Mouse (Mus musculus) left cerebral cortex, postnatal 10 days (tissue): ENCODE results near the gene Prkag2. TPM values are rescaled to one million over a fixed set of nuclear protein-coding genes. Genes with fewer than 3 reads are reported as not detected.

Experiments used
- DNase-seq, 2 experiments: peaks; one replicate each; pipeline ENCODE4 v3.0.0; 2021 to 2022; ENCODE audit warnings: low spot score in 2 of 2, mixed read lengths in 1 of 2; ENCODE audit errors: extremely low spot score in 1 of 2
- intact Hi-C: fragments of 180-260 bp; cut with DNase I; formaldehyde crosslinking; loops from one replicate; pipeline ENCODE4 v1.15.1; 2025
- total RNA-seq, 2 experiments: library from RNA; stranded (reverse); gene quantifications; 2 replicates each; pipeline ENCODE4 v1.2.3; 2021

Prkag2 gene
- total RNA-seq, 2 experiments from 2014 or later: 125 to 129 TPM

- intact Hi-C loops: no loop called here
- no peak for DNase-seq
These were observed 116.3 kb downstream of the Prkag2 start for GRCm38 (mm10) chr5:24984157-24984556.

DNA sequence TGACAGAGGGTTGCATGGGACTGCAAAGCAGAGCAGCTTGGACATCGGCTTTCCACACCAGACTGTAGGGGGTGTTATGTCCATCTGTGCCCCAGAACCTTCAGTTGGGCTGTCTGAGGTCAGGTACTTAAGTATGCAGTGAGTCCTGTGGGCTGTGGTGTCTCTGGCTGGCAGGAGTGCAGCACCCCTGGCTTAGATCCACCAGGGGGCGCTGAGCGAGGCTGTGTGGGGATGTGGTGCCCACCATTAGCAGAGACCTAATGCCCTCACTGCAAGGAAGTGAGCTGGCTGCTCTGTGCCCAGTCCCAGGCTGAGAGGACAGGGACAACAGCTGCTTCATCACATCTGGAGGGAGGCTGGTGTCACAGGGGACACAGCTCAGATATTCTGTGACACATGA lies 116.9 kb downstream of the Prkag2 start:
- intact Hi-C loops: no loop called here
- peak; percentile 31 to 71 for DNase-seq

DNA sequence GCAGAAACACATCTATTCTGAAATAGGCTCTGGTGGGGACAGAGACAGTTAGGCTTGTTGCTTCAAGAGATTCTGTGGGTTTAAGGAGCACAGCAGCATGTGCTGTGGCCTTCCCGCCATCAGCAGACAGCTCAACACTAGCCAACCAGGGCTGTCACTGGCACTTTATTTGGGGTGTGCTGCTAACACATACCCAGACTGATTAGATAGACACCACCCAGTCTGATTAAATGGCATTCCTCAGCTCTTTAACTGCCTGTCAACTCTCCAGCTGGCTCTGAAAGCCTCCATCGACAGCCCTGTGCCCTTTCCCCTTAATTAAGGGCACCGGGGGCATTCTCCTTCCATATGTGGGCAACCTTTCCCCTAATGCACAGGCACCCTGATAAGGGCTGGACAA lies 118.2 kb downstream of the Prkag2 start:
- no peak for DNase-seq
- intact Hi-C loops: no loop called here

GRCm38 (mm10) chr5:24981765-24982164 lies 118.7 kb downstream of the Prkag2 start:
- intact Hi-C loops: no loop called here
- peak in 1 of 2 experiments; percentile 31 for DNase-seq

- no peak for DNase-seq
- intact Hi-C loops: loop anchor here (5.0 kb wide), 1 partner anchor 53 kb away; no protein-coding TSS in a partner anchor
These were observed 120.5 kb downstream of the Prkag2 start for GRCm38 (mm10) chr5:24979968-24980345.

DNA sequence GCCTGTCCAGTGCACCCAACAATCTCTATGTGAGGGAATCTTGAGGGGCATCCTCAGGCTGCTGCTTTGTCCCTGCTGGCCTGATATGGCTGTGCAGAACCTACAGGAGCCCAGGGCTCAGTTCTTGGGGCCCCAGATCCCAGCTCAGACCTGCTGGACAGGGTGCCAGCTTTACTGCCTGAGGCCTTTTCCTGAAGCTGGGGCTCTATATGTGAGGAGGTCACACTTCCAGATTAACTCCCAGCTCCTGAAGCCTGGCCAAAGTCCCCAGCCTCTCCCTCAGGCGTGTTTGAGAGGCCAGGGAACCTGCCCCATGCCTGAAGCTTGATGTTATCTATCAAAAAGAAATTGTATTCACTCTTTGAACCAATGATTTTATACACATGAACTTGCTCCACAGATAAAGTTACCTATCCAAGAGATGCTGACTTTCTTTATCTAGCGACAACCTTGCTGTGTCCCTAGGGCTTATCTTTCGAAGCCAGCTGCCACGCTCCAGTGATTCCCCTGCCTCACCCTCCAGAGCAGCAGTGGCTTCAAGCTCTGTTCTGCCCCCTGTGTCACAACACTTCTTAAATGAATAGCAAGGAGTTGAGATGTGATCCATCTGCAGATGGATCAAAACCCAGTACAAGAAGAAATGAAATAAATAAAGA lies 121.0 kb downstream of the Prkag2 start:
- DNase-seq: no peak
- intact Hi-C loops: loop anchor here (5.0 kb wide), 1 partner anchor 52 kb away; no protein-coding TSS in a partner anchor

DNA sequence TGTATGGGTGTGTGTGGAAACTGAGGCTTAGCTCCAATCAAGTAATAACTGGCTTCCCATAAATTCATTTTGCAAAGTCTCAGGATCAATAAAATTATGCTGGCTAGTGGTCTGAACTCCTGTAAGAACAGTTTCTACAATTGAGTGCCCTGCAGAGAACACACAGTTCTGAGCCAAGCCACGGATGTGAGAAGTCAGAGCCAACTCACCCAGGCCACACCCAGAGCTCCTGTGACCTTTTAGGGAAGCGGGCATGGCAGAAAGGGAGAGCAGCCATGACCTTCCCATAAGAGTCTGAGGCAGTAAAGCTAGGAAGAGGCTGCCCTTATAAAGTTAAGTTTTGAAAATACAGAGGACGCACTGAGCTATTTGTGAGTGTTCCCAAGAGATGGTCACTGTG lies 123.5 kb downstream of the Prkag2 start:
- intact Hi-C loops: loop anchor here (5.0 kb wide), 1 partner anchor 50 kb away; no protein-coding TSS in a partner anchor
- DNase-seq: no peak

- intact Hi-C loops: loop anchor here (5.0 kb wide), 1 partner anchor 49 kb away; no protein-coding TSS in a partner anchor
- peak in 1 of 2 experiments; percentile 61 for DNase-seq
These were observed 124.2 kb downstream of the Prkag2 start for GRCm38 (mm10) chr5:24976236-24976635.

DNA sequence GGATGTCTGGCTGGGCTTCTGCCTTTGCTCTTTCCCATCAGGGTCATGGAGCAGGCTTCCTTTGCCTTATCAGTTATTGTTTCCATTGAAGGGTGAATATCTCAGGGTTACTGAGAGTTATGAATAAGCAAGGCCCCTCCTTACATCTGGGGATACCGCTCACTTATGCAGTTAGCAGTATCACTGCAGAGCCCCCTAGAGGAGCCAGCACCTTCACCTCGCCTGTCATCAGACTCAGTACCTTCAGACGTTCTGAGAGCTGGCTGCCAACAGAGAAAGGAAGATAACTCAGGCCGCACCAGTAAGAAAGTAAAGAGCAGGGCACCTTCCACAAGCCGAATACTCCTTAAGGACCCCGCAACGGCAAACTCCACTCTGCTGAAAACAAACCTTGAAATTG lies 125.3 kb downstream of the Prkag2 start:
- no peak for DNase-seq
- intact Hi-C loops: loop anchor here (5.0 kb wide), 1 partner anchor 48 kb away; no protein-coding TSS in a partner anchor

DNA sequence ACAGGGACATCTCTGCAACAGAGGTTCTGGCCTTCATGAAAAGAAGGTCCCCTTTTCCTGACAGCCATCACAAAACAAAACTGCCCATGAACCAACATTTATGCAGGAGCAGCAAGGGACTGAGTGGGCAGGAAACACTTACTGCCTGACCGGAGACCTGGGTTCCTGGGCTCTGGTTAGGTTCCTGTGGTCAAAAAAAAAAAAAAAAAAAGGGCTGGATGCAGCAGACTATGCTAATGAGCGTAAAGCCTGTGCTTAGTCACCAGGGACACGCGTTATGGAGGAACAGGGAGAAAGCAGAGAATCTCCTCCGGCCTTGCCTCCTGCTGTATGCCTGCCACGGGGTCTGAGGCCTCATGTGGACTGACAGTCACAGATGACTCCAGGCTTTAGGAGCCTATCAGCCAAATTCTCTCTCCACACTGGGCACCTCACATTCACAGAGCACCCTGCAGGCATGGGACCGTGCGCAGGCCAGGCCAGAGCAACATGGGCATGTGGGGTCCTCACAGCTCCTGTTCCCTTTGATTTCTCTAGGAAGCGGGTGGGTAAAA lies 126.7 kb downstream of the Prkag2 start:
- intact Hi-C loops: no loop called here
- no peak for DNase-seq

GRCm38 (mm10) chr5:24973228-24973627 lies 127.2 kb downstream of the Prkag2 start:
- DNase-seq: peak in 1 of 2 experiments; percentile 56
- intact Hi-C loops: no loop called here

DNA sequence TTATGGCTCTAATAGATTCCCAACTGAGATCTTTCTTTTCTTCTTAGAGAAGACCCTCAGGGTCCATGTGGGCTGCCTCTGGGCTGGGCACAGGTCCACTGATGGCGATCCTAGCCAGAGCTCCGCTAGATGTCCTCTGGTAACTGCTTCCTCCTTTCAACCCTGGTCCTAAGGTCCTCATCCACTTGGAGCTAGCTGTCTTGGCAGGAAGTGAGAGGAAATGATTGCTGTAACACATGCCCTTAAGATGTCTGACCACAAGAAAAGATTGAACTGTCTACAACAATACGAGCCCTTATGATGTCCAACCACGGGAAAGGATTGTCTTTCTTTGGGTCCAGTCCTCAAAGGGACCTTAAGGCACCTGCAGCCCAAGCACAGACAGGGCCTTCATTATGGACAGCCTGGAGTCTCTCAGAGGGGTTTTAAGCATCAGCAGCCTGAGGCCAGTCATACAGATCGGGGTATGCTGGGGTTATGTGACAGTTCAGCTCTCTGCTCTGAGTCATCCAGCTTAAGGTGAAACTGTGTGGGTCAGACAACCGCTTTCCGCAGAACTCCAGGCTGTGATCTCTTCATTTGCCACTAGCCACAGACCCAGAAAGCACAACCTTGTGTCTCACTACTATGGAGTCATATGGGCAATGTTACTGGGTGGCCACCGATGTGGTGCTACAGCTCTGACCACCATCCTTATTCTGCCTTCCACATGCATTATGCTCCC lies 129.7 kb downstream of the Prkag2 start:
- intact Hi-C loops: no loop called here

DNA sequence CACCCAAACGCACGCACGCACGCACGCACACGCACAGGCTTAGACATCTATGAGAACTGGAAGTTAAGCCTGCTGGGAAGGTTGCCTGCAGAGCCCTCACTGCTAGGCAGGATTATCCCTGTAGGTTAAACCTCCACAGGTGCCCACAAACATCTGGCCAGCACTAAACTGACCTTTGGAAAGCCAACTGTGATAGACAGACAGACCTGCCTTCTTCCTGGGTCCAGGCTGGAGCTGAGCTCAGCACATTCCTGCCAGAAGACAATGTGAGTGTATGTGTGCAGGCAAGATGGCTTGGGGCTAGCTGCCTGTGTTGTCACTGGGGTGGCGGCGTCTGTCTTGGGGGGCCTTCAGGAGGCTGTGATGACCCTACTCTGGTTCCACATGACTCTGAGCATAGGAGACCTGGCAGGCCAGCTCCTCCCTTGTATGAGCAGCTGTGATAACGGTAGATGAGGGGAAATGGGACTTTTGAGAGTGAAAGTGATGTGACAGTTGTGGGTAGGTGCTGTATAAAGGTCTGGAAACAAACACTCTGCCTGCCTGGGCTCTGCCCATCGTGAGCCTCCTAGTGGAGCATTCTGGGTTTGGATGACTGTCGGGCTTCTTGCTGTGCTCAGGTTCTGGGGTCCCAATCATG lies 131.1 kb downstream of the Prkag2 start:
- DNase-seq: no peak
- intact Hi-C loops: no loop called here

More for the DNA sequence above, 129.7 kb downstream of the Prkag2 start:
- no peak for DNase-seq

- no peak for DNase-seq
- intact Hi-C loops: no loop called here
These were observed 131.7 kb downstream of the Prkag2 start for GRCm38 (mm10) chr5:24968792-24969191.

- intact Hi-C loops: no loop called here
- DNase-seq: no peak
These were observed 132.4 kb downstream of the Prkag2 start for GRCm38 (mm10) chr5:24967898-24968535.

GRCm38 (mm10) chr5:24963776-24964175 lies 136.7 kb downstream of the Prkag2 start:
- DNase-seq: no peak
- intact Hi-C loops: no loop called here

DNA sequence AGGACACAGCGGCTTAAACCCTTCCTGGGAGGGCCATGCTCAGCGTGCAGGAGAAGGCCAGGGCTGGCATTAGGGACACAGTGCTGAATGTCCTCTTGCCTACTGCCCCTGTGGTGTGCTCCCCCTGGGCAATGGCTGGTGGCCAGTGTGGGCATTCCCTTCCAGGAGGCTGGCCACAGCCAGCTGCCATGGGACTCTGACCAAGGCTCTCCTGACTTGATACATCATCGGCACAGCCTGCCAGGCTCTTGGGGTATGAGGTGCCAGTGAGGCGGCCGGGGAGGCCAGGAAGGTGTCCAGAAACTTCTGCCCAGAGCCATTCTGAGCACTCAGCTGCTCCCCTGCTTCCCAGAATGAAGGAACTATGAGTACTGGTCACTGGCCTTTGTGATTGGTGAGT lies 139.7 kb downstream of the Prkag2 start:
- DNase-seq: peak; percentile 52 to 56
- intact Hi-C loops: no loop called here

DNA sequence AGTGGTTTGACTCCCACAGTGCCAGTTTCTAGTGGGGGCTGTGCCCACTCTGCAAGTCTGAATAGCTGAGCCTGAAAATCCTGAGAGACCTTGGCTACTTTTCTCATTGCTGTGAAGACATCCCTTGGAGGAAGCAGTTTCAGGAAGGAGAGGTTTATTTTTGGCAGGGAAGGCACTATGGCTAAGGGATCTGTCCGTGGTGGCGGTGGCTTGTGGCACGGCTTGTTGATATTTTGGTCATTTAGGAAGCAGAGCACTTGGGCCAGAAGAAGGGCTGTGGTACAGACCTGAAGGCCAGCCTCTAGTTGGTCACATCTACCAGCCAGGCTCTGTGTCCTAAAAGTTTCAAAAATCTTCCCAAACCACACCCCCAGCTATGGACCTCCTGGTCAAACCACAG lies 140.7 kb downstream of the Prkag2 start:
- intact Hi-C loops: no loop called here

DNA sequence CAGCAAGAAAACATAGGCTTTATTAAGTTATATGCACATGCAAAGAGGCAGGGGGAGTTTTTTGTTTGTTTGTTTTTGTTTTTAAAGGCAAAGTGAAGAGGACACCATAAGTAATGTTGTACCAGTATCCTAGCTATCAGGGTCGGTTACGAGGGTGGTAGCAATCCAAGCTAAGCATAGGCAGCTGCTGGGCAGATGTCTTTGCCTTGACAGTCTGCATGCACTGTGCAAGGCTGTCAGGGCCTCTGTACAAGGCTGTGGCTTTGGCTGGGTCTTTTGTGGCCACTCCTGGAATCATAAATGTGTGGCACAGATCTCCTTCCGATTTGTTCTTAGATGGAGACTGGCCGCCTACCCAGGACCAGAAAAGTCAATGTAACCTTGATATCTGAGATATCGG lies 141.8 kb downstream of the Prkag2 start:
- no peak for DNase-seq
- intact Hi-C loops: no loop called here

More for the DNA sequence above, 140.7 kb downstream of the Prkag2 start:
- DNase-seq: no peak
